ENCODE assay signal across 12 mouse cellular contexts in genomic region chr6:134041916-134042315, GRCm38 (mm10). TPM values are rescaled to one million over a fixed set of nuclear protein-coding genes. Genes with fewer than 3 reads are reported as not detected.
DNase-seq lines count a peak whose midpoint lies in the region; ATAC-seq and TF ChIP-seq lines count a peak whose summit lies in the region.
"Had no signal": no experiment of that assay in that cellular context is flagged by ENCODE, and none has a peak within 500 bp of the region (broad histone marks: within the 10 kb centered on the region; RNA-seq: fewer than 3 reads in every experiment).

No protein-coding gene starts in this region.

- ATAC-seq in heart, embryonic 12.5 days (ENCODE audit: insufficient number of reproducible peaks, low FRiP score) = no peak
- 0 out of 2 replicates have a peak, but pooled peaks have one; percentile 28 for ATAC-seq in liver, embryonic 12.5 days
- ATAC-seq in heart, embryonic 16.5 days (replicated peaks; ENCODE audit: extremely low read depth, insufficient read depth, low FRiP score) = no peak
- no peak for ATAC-seq in neural tube, embryonic 15.5 days (ENCODE audit: low FRiP score)
- ATAC-seq: forebrain, postnatal 0 days had no signal

- H3K36me3 ChIP-seq in heart, embryonic 12.5 days = no peaks in the 10 kb centered on the region
- H3K36me3 ChIP-seq in liver, embryonic 12.5 days = no peaks in the 10 kb centered on the region
- no peaks in the 10 kb centered on the region for H3K36me3 ChIP-seq in heart, embryonic 16.5 days (ENCODE audit: control insufficient read depth, insufficient read depth)
- no peaks in the 10 kb centered on the region for H3K36me3 ChIP-seq in neural tube, embryonic 15.5 days

- 14% methylated on average over 12 of the region's 12 CpGs for WGBS in heart, embryonic 12.5 days
- WGBS in liver, embryonic 12.5 days (ENCODE audit: insufficient replicate concordance) = 26% methylated on average over 12 of the region's 12 CpGs
- 20% methylated on average over 12 of the region's 12 CpGs for WGBS in heart, embryonic 16.5 days
- WGBS in neural tube, embryonic 15.5 days = 26% methylated on average over 12 of the region's 12 CpGs

- no peak for DNase-seq in heart, postnatal 10 days
- DNase-seq in liver = no peak
- DNase-seq in layer of hippocampus, adult 2 months (ENCODE audit: low spot score in 2 of 2) = no peak
- DNase-seq: adrenal gland, postnatal 14 days; cerebellum, adult 11-12 months; forebrain, postnatal 0 days; kidney, postnatal 25 days; lung, adult 2 months had no signal

- peak overlapping the region; percentile 61 for H3K27ac ChIP-seq in heart, embryonic 12.5 days (ENCODE audit: poor library complexity, severe bottlenecking)
- no peak overlapping the region for H3K27ac ChIP-seq in liver, embryonic 12.5 days
- H3K27ac ChIP-seq in heart, embryonic 16.5 days (ENCODE audit: low read length) = peak overlapping the region; percentile 21; the same call in 1 of the 2 replicates
- no peak overlapping the region for H3K27ac ChIP-seq in neural tube, embryonic 15.5 days (replicated peaks)
- no peak overlapping the region for H3K27ac ChIP-seq in layer of hippocampus, adult 2 months

- no peaks in the 10 kb centered on the region for H3K9me3 ChIP-seq in heart, embryonic 12.5 days (replicated peaks)
- no peaks in the 10 kb centered on the region for H3K9me3 ChIP-seq in liver, embryonic 12.5 days (replicated peaks)
- H3K9me3 ChIP-seq in heart, embryonic 16.5 days (replicated peaks; ENCODE audit: control insufficient read depth, low read length) = no peaks in the 10 kb centered on the region
- H3K9me3 ChIP-seq in neural tube, embryonic 15.5 days (replicated peaks) = no peaks in the 10 kb centered on the region

- 0 out of 2 replicates have a peak overlapping the region, but pooled peaks have one; percentile 7 for H3K9ac ChIP-seq in heart, embryonic 12.5 days
- no peak overlapping the region for H3K9ac ChIP-seq in liver, embryonic 12.5 days
- H3K9ac ChIP-seq in heart, embryonic 16.5 days (ENCODE audit: low read length) = peak overlapping the region; percentile 19; the same call in 1 of the 2 replicates
- H3K9ac ChIP-seq in neural tube, embryonic 15.5 days (replicated peaks) = no peak overlapping the region
- H3K9ac ChIP-seq: forebrain, postnatal 0 days had no signal

- intact Hi-C loops in heart, postnatal 10 days (cut with DNase I) = no loop called here

- no peak overlapping the region for H3K4me3 ChIP-seq in heart, embryonic 12.5 days
- no peak overlapping the region for H3K4me3 ChIP-seq in liver, embryonic 12.5 days
- no peak overlapping the region for H3K4me3 ChIP-seq in heart, embryonic 16.5 days (ENCODE audit: low read length)
- H3K4me3 ChIP-seq in neural tube, embryonic 15.5 days (replicated peaks) = no peak overlapping the region
- H3K4me3 ChIP-seq in layer of hippocampus, adult 2 months = no peak overlapping the region

- H3K27me3 ChIP-seq in heart, embryonic 12.5 days (replicated peaks) = no peaks in the 10 kb centered on the region
- H3K27me3 ChIP-seq in liver, embryonic 12.5 days (replicated peaks) = no peaks in the 10 kb centered on the region
- no peaks in the 10 kb centered on the region for H3K27me3 ChIP-seq in heart, embryonic 16.5 days (ENCODE audit: control insufficient read depth, insufficient read depth, low read length)
- H3K27me3 ChIP-seq in neural tube, embryonic 15.5 days (replicated peaks) = no peaks in the 10 kb centered on the region

- TF ChIP-seq CTCF in layer of hippocampus, adult 2 months (conservative IDR thresholded peaks at IDR 0.05) = no peak

- H3K4me1 ChIP-seq in heart, embryonic 12.5 days (replicated peaks) = peaks cover 94% of the 10 kb centered on the region
- peaks cover 77% of the 10 kb centered on the region for H3K4me1 ChIP-seq in liver, embryonic 12.5 days
- H3K4me1 ChIP-seq in heart, embryonic 16.5 days (ENCODE audit: control insufficient read depth, insufficient read depth, low read length) = peaks cover 84% of the 10 kb centered on the region
- H3K4me1 ChIP-seq in neural tube, embryonic 15.5 days = peaks cover 77% of the 10 kb centered on the region

- H3K4me2 ChIP-seq in heart, embryonic 12.5 days = peak overlapping the region; percentile 42
- no peak overlapping the region for H3K4me2 ChIP-seq in liver, embryonic 12.5 days
- peak overlapping the region; percentile 30; the same call in 1 of the 2 replicates for H3K4me2 ChIP-seq in heart, embryonic 16.5 days (ENCODE audit: low read depth, low read length)
- 0 out of 2 replicates have a peak overlapping the region, but pooled peaks have one; percentile 4 for H3K4me2 ChIP-seq in neural tube, embryonic 15.5 days

RNA-seq across cellular contexts. Expression of gene Etv6, which starts 6.4 kb away (rescaled TPM):
- 19.9 and 20.9 TPM in 2 replicates for polyA plus RNA-seq in heart, embryonic 12.5 days (2016; fragmentation: Nextera tagmentation; extraction: Ambion mirVana)
- total RNA-seq in heart, postnatal 10 days (2021) = 10 to 100 TPM; 15.5 to 21.9 TPM
- 6.7 and 7.9 TPM in 2 replicates for polyA plus RNA-seq in liver, embryonic 12.5 days (2016; fragmentation: Nextera tagmentation; extraction: Ambion mirVana)
- 10.5 and 12.3 TPM in 2 replicates for polyA plus RNA-seq in heart, embryonic 16.5 days (2015; fragmentation: Nextera tagmentation; extraction: Ambion mirVana)
- 5.8 and 9.1 TPM in 2 replicates for polyA plus RNA-seq in neural tube, embryonic 15.5 days (2015; fragmentation: Nextera tagmentation; extraction: Ambion mirVana)
- total RNA-seq in layer of hippocampus, adult 2 months (2021) = 1 to 10 TPM; 9.2 to 9.8 TPM

Comparison
In these comparisons a context has a peak if more than half of its experiments do, and no peak if none do; other contexts are left out.
1. H3K27ac ChIP-seq: peak in heart, embryonic 12.5 days (single experiment) and heart, embryonic 16.5 days (single experiment); none in liver, embryonic 12.5 days (single experiment), neural tube, embryonic 15.5 days (single experiment) and layer of hippocampus, adult 2 months (single experiment).
2. H3K9ac ChIP-seq: peak in heart, embryonic 12.5 days (single experiment) and heart, embryonic 16.5 days (single experiment); none in liver, embryonic 12.5 days (single experiment) and neural tube, embryonic 15.5 days (single experiment).